Mouse (Mus musculus): ENCODE results near the gene Plpp7. TPM values are rescaled to one million over a fixed set of nuclear protein-coding genes. Genes with fewer than 3 reads are reported as not detected.
A peak's percentile ranks its signal among the peaks of the same experiment; 100 is the strongest.

Gene Plpp7
- total and polyA plus RNA-seq, 3 experiments, result 7.3 to 15.1 TPM; not detected in 1

DNA sequence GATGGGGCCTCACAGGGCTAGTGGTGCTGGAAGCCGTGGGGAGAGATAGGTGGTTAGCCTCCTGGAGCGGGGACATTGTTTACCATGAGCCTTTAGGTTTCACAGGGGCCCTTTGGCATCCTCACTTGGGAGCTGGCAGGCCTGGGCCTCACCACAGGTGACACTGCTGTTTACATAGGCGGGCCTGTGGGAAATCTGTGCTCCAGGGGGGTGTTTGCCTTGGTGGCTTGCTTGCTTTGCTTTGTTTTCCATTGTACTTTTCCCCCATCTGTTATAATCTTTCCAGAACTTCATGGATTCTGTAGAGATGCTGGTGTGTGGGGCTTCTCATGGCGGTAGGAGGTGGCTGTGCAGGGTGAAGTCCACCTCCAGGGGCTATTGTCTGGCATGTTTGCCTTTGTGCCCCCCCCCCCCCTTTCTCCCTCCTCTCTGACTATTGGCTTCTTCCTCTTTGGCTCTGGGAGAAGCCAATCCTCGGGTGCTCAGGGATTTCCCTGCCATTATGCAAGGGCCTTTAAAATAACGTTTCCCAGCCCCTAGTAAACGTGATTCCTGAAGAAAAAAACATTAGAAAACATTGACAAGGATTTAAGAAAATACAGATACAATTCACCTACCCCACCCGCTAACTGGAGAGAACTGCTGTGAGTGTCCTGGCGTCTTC lies 59.1 kb downstream of the Plpp7 start:
- no peak overlapping the region for H3K27ac ChIP-seq (ENCODE audit: control insufficient read depth, low read depth, low read length)
- 0 out of 2 replicates have a peak overlapping the region, but pooled peaks have one; percentile 28 for H3K9ac ChIP-seq (ENCODE audit: control insufficient read depth, low read depth, low read length, poor library complexity, severe bottlenecking)
- peaks cover 0 to 27% of the 10 kb centered on the region in 2 experiments; a peak in 2 of 4 replicates for H3K36me3 ChIP-seq (ENCODE audit: control insufficient read depth in 1 of 2, insufficient read depth in 2 of 2, low read length in 2 of 2)
- no peaks in the 10 kb centered on the region for H3K9me3 ChIP-seq (replicated peaks; ENCODE audit: insufficient read depth, low read length)
- DNase-seq (ENCODE audit: low read depth, low spot score), result no peak
- no peaks in the 10 kb centered on the region for H3K27me3 ChIP-seq (ENCODE audit: control insufficient read depth in 1 of 2, insufficient read depth in 2 of 2, low read length in 2 of 2)
- TF ChIP-seq ZNF384 (IDR thresholded peaks at IDR 0.05; ENCODE audit: low read depth, low read length), result no peak
- TF ChIP-seq ZKSCAN1 (IDR thresholded peaks at IDR 0.05; ENCODE audit: low read depth, low read length), result no peak
- no peak for TF ChIP-seq MAX (IDR thresholded peaks at IDR 0.05; ENCODE audit: low read length)
- TF ChIP-seq JUND (IDR thresholded peaks at IDR 0.05; ENCODE audit: low read depth, low read length), result no peak
- TF ChIP-seq MXI1 (IDR thresholded peaks at IDR 0.05; ENCODE audit: low read depth, low read length), result no peak
- no peak for TF ChIP-seq RAD21 (IDR thresholded peaks at IDR 0.05; ENCODE audit: low read depth, low read length)
- TF ChIP-seq GABPA (IDR thresholded peaks at IDR 0.05; ENCODE audit: low read depth, low read length), result no peak
- TF ChIP-seq CHD1 (IDR thresholded peaks at IDR 0.05; ENCODE audit: low read depth, low read length), result no peak
- TF ChIP-seq E2F4 (IDR thresholded peaks at IDR 0.05; ENCODE audit: borderline replicate concordance, low read depth, low read length), result no peak
- no peak for TF ChIP-seq SMC3 (IDR thresholded peaks at IDR 0.05; ENCODE audit: low read depth, low read length)
- TF ChIP-seq MYB (IDR thresholded peaks at IDR 0.05; ENCODE audit: low read depth, low read length), result no peak
- TF ChIP-seq POLR2AphosphoS5 (IDR thresholded peaks at IDR 0.05; ENCODE audit: borderline replicate concordance, low read depth, low read length), result no peak
- no peak for TF ChIP-seq MAFK (IDR thresholded peaks at IDR 0.05; ENCODE audit: borderline replicate concordance, low read depth, low read length)
- TF ChIP-seq NELFE (IDR thresholded peaks at IDR 0.05; ENCODE audit: low read depth, low read length), result no peak
- TF ChIP-seq SIN3A (IDR thresholded peaks at IDR 0.05; ENCODE audit: low read length), result no peak
- no peak for TF ChIP-seq USF1 (IDR thresholded peaks at IDR 0.05; ENCODE audit: low read depth, low read length)
- TF ChIP-seq TAL1 (IDR thresholded peaks at IDR 0.05; ENCODE audit: low read length), result no peak
- no peak for TF ChIP-seq EP300 (IDR thresholded peaks at IDR 0.05; ENCODE audit: low read depth in 1 of 2, low read length in 2 of 2)
- 0 out of 4 replicates have a peak overlapping the region, but pooled peaks of 1 of the 2 experiments have one; percentile 7 for H3K4me3 ChIP-seq (ENCODE audit: control insufficient read depth in 1 of 2, insufficient read depth in 1 of 2, low read depth in 2 of 2, low read length in 2 of 2)
- H3K79me2 ChIP-seq (ENCODE audit: control insufficient read depth, insufficient read depth, low read length, poor library complexity), result peaks cover 77% of the 10 kb centered on the region
- peaks cover 12 to 33% of the 10 kb centered on the region in 2 experiments for H3K4me1 ChIP-seq (ENCODE audit: control insufficient read depth in 1 of 2, insufficient read depth in 2 of 2, low read length in 2 of 2)

DNA sequence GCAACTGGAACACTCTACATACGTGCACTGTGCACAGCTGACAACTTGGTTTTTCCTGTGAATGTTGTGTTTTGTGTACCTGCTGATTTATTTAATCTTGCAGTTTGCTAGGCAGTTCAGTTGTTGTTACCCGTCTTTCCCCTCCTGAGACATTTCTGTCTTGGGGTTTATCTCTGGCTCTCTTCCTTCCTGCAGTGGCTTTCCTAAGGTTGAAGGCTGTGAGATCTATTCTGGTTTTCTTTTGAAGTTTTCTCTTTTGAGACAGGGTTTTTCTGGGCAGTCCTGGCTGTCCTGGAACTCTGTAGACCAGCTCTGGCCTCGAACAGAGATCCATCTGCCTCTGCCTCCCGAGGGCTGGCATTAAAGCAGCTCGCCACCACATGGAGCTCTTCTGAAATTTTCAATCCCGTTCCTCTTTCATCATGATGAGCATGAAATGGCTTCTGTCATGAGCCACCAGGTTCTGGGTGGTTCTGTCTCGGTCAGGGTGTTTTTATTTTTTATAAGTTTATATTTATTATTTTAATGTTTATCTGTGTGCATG lies 59.7 kb downstream of the Plpp7 start:
- Histone ChIP-seq H3K4me3 (ENCODE audit: control insufficient read depth in 1 of 2, insufficient read depth in 1 of 2, low read depth in 2 of 2, low read length in 2 of 2) (0 out of 4 replicates have a peak overlapping the region, but pooled peaks of 1 of the 2 experiments have one; percentile 7), H3K9ac (ENCODE audit: control insufficient read depth, low read depth, low read length, poor library complexity, severe bottlenecking) (0 out of 2 replicates have a peak overlapping the region, but pooled peaks have one; percentile 28)

More for the DNA sequence above, 59.7 kb downstream of the Plpp7 start:
- TF ChIP-seq EP300 (IDR thresholded peaks at IDR 0.05; ENCODE audit: low read depth in 1 of 2, low read length in 2 of 2) (0 out of 4 replicates have a peak, but pooled peaks of 1 of the 2 experiments have one; percentile 12), JUND (IDR thresholded peaks at IDR 0.05; ENCODE audit: low read depth, low read length) (no peak), UBTF (IDR thresholded peaks at IDR 0.05; ENCODE audit: borderline replicate concordance, insufficient read depth, low read depth, low read length) (no peak), TAL1 (IDR thresholded peaks at IDR 0.05; ENCODE audit: low read length) (no peak), NELFE (IDR thresholded peaks at IDR 0.05; ENCODE audit: low read depth, low read length) (no peak)
- DNase-seq (ENCODE audit: low read depth, low spot score), result no peak
- peaks cover 83% of the 10 kb centered on the region for H3K79me2 ChIP-seq (ENCODE audit: control insufficient read depth, insufficient read depth, low read length, poor library complexity)
- no peaks in the 10 kb centered on the region for H3K27me3 ChIP-seq (ENCODE audit: control insufficient read depth in 1 of 2, insufficient read depth in 2 of 2, low read length in 2 of 2)
- peaks cover 12 to 33% of the 10 kb centered on the region in 2 experiments for H3K4me1 ChIP-seq (ENCODE audit: control insufficient read depth in 1 of 2, insufficient read depth in 2 of 2, low read length in 2 of 2)
- H3K9me3 ChIP-seq (replicated peaks; ENCODE audit: insufficient read depth, low read length), result no peaks in the 10 kb centered on the region
- H3K36me3 ChIP-seq (ENCODE audit: control insufficient read depth in 1 of 2, insufficient read depth in 2 of 2, low read length in 2 of 2), result peaks cover 0 to 27% of the 10 kb centered on the region in 2 experiments; a peak in 2 of 4 replicates
- H3K27ac ChIP-seq (ENCODE audit: control insufficient read depth, low read depth, low read length), result no peak overlapping the region

Measured in MEL (cell line).